Mouse (Mus musculus): ENCODE measurements at regions not wholly inside any gene's neighbourhood (a gene's known extent, or its start where the extent isn't known, plus 50 kb on each side); places are given as distances from the start of the nearest gene placed in this dataset.

DNA sequence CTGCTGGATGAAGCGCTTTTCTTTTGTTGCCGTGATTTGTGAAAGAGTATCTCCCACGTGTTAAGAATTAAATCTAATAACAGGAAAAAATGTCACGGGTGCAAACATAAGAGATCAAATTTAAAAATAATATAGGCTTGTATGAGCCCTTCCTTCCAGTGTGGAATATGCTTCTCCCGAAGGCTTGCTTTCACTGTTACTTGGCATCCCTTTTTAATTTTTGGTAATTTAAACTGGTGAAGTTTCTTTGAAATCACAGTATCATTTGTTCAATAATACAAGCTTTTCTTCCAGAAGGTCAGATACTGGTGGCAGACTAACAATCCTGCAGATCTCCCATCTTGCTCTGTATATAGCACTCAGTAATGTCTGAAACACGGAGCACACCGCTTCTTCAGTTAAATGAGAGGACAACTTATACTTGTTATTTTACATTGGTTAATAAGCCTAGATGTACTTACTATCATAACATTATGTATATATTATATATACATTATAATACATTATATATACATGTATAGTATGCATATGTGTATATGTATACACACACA, 98.2 kb downstream of the Plk2 start:
- TF ChIP-seq HCFC1 (IDR thresholded peaks at IDR 0.05; ENCODE audit: borderline replicate concordance, insufficient read depth, low read length) (no peak), ZNF384 (IDR thresholded peaks at IDR 0.05; ENCODE audit: low read depth, low read length) (no peak)

Measured in ES-E14 (cell line).